Mouse (Mus musculus): Measurements from ENCODE around the gene Josd2. TPM values are rescaled to one million over a fixed set of nuclear protein-coding genes. Genes with fewer than 3 reads are reported as not detected.
A peak's percentile ranks its signal among the peaks of the same experiment; 100 is the strongest.

The Josd2 gene
- polyA plus RNA-seq, 1 experiment from 2014 or later: 88.1 TPM

- no peak for ATAC-seq (ENCODE audit: low FRiP score, low TSS enrichment)
- Histone ChIP-seq H3K4me1 (ENCODE audit: insufficient read depth, low read length) (peaks cover 9% of the 10 kb centered on the region), H3K27ac (ENCODE audit: low read length) (no peak overlapping the region), H3K27me3 (ENCODE audit: insufficient read depth, low read length) (peaks cover 6% of the 10 kb centered on the region; the same call in 1 of the 2 replicates), H3K9ac (replicated peaks; ENCODE audit: low read length) (no peak overlapping the region), H3K36me3 (ENCODE audit: insufficient read depth, low read length) (no peaks in the 10 kb centered on the region), H3K4me3 (ENCODE audit: low read length) (no peak overlapping the region), H3K9me3 (ENCODE audit: low read length) (no peaks in the 10 kb centered on the region), H3K4me2 (replicated peaks; ENCODE audit: low read depth, low read length) (no peak overlapping the region)
- 88% methylated on average over 16 of the region's 16 CpGs for WGBS
Measured at GRCm38 (mm10) chr7:44469677-44470675, 2.2 kb downstream of the Josd2 start.

GRCm38 (mm10) chr7:44470696-44471612 is 3.2 kb downstream of the Josd2 start:
- Histone ChIP-seq H3K36me3 (ENCODE audit: insufficient read depth, low read length) (no peaks in the 10 kb centered on the region), H3K4me1 (ENCODE audit: insufficient read depth, low read length) (peaks cover 12% of the 10 kb centered on the region), H3K27me3 (ENCODE audit: insufficient read depth, low read length) (peaks cover 11% of the 10 kb centered on the region), H3K9ac (replicated peaks; ENCODE audit: low read length) (no peak overlapping the region), H3K27ac (ENCODE audit: low read length) (no peak overlapping the region), H3K4me2 (replicated peaks; ENCODE audit: low read depth, low read length) (no peak overlapping the region), H3K9me3 (ENCODE audit: low read length) (no peaks in the 10 kb centered on the region), H3K4me3 (ENCODE audit: low read length) (no peak overlapping the region)
- 79% methylated on average over 16 of the region's 16 CpGs for WGBS
- no peak for ATAC-seq (ENCODE audit: low FRiP score, low TSS enrichment)

- Histone ChIP-seq H3K27me3 (ENCODE audit: insufficient read depth, low read length) (peaks cover 16% of the 10 kb centered on the region), H3K36me3 (ENCODE audit: insufficient read depth, low read length) (no peaks in the 10 kb centered on the region), H3K4me3 (ENCODE audit: low read length) (no peak overlapping the region), H3K9me3 (ENCODE audit: low read length) (no peaks in the 10 kb centered on the region), H3K4me1 (ENCODE audit: insufficient read depth, low read length) (peaks cover 12% of the 10 kb centered on the region), H3K4me2 (replicated peaks; ENCODE audit: low read depth, low read length) (no peak overlapping the region), H3K9ac (replicated peaks; ENCODE audit: low read length) (no peak overlapping the region), H3K27ac (ENCODE audit: low read length) (no peak overlapping the region)
- no peak for ATAC-seq (ENCODE audit: low FRiP score, low TSS enrichment)
- WGBS: 41% methylated on average over 6 of the region's 6 CpGs
Measured at GRCm38 (mm10) chr7:44471880-44472557, 4.2 kb downstream of the Josd2 start.

GRCm38 (mm10) chr7:44472558-44472885 is 4.7 kb downstream of the Josd2 start:
- H3K9me3 ChIP-seq (ENCODE audit: low read length): no peaks in the 10 kb centered on the region
- H3K4me2 ChIP-seq (replicated peaks; ENCODE audit: low read depth, low read length): no peak overlapping the region
- no peaks in the 10 kb centered on the region for H3K36me3 ChIP-seq (ENCODE audit: insufficient read depth, low read length)
- H3K27me3 ChIP-seq (ENCODE audit: insufficient read depth, low read length): peaks cover 19% of the 10 kb centered on the region
- ATAC-seq (ENCODE audit: low FRiP score, low TSS enrichment): no peak
- H3K27ac ChIP-seq (ENCODE audit: low read length): no peak overlapping the region
- peaks cover 12% of the 10 kb centered on the region for H3K4me1 ChIP-seq (ENCODE audit: insufficient read depth, low read length)
- no peak overlapping the region for H3K4me3 ChIP-seq (ENCODE audit: low read length)
- WGBS: 0% methylated on average over 1 of the region's 1 CpGs
- H3K9ac ChIP-seq (replicated peaks; ENCODE audit: low read length): no peak overlapping the region

GRCm38 (mm10) chr7:44472961-44473646 is 5.3 kb downstream of the Josd2 start:
- peaks cover 22% of the 10 kb centered on the region for H3K27me3 ChIP-seq (ENCODE audit: insufficient read depth, low read length)
- H3K4me1 ChIP-seq (ENCODE audit: insufficient read depth, low read length): peaks cover 12% of the 10 kb centered on the region
- H3K9ac ChIP-seq (replicated peaks; ENCODE audit: low read length): no peak overlapping the region
- no peaks in the 10 kb centered on the region for H3K36me3 ChIP-seq (ENCODE audit: insufficient read depth, low read length)
- H3K4me2 ChIP-seq (replicated peaks; ENCODE audit: low read depth, low read length): no peak overlapping the region
- H3K27ac ChIP-seq (ENCODE audit: low read length): no peak overlapping the region
- H3K4me3 ChIP-seq (ENCODE audit: low read length): no peak overlapping the region
- ATAC-seq (ENCODE audit: low FRiP score, low TSS enrichment): no peak
- no peaks in the 10 kb centered on the region for H3K9me3 ChIP-seq (ENCODE audit: low read length)
- 46% methylated on average over 9 of the region's 9 CpGs for WGBS

GRCm38 (mm10) chr7:44474419-44474818 is 6.6 kb downstream of the Josd2 start:
- no peaks in the 10 kb centered on the region for H3K36me3 ChIP-seq (ENCODE audit: insufficient read depth, low read length)
- H3K4me2 ChIP-seq (replicated peaks; ENCODE audit: low read depth, low read length): no peak overlapping the region
- 0 out of 2 replicates have a peak, but pooled peaks cover 4% of the 10 kb centered on the region for H3K4me1 ChIP-seq (ENCODE audit: insufficient read depth, low read length)
- no peak overlapping the region for H3K4me3 ChIP-seq (ENCODE audit: low read length)
- H3K9ac ChIP-seq (replicated peaks; ENCODE audit: low read length): no peak overlapping the region
- 21% methylated on average over 4 of the region's 4 CpGs for WGBS
- ATAC-seq (ENCODE audit: low FRiP score, low TSS enrichment): peak; percentile 26; the same call in 1 of the 2 replicates
- H3K9me3 ChIP-seq (ENCODE audit: low read length): no peaks in the 10 kb centered on the region
- peaks cover 31% of the 10 kb centered on the region for H3K27me3 ChIP-seq (ENCODE audit: insufficient read depth, low read length)
- H3K27ac ChIP-seq (ENCODE audit: low read length): no peak overlapping the region

- WGBS: 31% methylated on average over 5 of the region's 5 CpGs
- Histone ChIP-seq H3K4me3 (ENCODE audit: low read length) (no peak overlapping the region), H3K9me3 (ENCODE audit: low read length) (no peaks in the 10 kb centered on the region), H3K36me3 (ENCODE audit: insufficient read depth, low read length) (no peaks in the 10 kb centered on the region), H3K27me3 (ENCODE audit: insufficient read depth, low read length) (peaks cover 38% of the 10 kb centered on the region), H3K9ac (replicated peaks; ENCODE audit: low read length) (no peak overlapping the region), H3K4me2 (replicated peaks; ENCODE audit: low read depth, low read length) (no peak overlapping the region), H3K4me1 (ENCODE audit: insufficient read depth, low read length) (0 out of 2 replicates have a peak, but pooled peaks cover 4% of the 10 kb centered on the region), H3K27ac (ENCODE audit: low read length) (no peak overlapping the region)
- no peak for ATAC-seq (ENCODE audit: low FRiP score, low TSS enrichment)
Measured at GRCm38 (mm10) chr7:44475046-44475614, 7.3 kb downstream of the Josd2 start.

GRCm38 (mm10) chr7:44482836-44483435 is 15.2 kb downstream of the Josd2 start:
- Histone ChIP-seq H3K4me1 (ENCODE audit: insufficient read depth, low read length) (no peaks in the 10 kb centered on the region), H3K4me2 (replicated peaks; ENCODE audit: low read depth, low read length) (no peak overlapping the region), H3K36me3 (ENCODE audit: insufficient read depth, low read length) (no peaks in the 10 kb centered on the region), H3K9me3 (ENCODE audit: low read length) (no peaks in the 10 kb centered on the region), H3K9ac (replicated peaks; ENCODE audit: low read length) (no peak overlapping the region), H3K4me3 (ENCODE audit: low read length) (no peak overlapping the region), H3K27ac (ENCODE audit: low read length) (no peak overlapping the region), H3K27me3 (ENCODE audit: insufficient read depth, low read length) (peaks cover 36% of the 10 kb centered on the region)
- no peak for ATAC-seq (ENCODE audit: low FRiP score, low TSS enrichment)
- WGBS: 54% methylated on average over 3 of the region's 3 CpGs
